Mouse (Mus musculus): ENCODE results near the gene Asb4.
"Not testable (repeated sequence)": the region's sequence is repeated elsewhere in the genome, so short reads cannot be mapped to it uniquely, and the experiment has no call there.

Gene Asb4

GRCm38 (mm10) chr6:5383336-5384177 lies at the start of gene Asb4:
Gene Asb4, plus strand, starts transcription at chr6:5383386.
- DNase-seq (ENCODE audit: low read depth, low spot score) = no peak

DNA sequence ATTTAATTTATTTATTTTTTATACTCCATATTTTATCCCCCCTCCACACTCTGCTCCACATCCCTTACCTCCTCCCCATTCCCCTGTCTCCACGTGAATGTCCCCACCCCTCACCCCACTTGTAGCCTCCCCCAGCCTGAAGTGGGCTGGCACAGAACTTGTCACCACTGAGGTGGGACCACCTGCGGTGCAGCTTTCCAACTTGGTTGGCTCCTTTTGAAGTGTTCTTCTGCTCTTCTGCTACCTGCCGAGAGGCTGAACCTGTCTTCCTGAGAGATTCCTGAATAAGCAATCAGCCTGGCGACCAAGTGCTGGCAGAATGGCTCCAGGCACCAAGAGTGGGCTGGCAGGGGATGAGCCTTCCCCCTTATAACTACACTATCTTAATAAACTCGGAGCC lies 49.2 kb upstream of the Asb4 start:
- no peak for DNase-seq (ENCODE audit: low read depth, low spot score)

DNA sequence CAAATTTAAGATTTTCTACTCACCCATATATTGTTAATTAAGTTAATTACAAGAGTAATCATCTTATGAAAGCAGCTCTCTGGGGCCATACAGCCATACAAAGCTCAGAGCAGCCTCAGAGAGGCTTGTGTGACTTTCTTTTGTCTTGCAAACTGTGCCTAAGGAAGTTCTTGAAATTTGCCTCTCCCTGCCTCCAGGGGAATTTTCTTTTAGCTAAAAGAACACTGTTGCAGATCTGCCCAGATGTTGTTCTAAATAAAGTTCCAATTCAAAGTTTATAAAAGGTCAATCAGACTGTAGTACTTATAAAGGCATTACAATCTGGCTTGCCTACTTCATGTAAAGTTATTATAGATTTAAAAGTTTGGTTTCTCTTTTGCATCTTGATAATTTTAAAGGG lies 47.2 kb upstream of the Asb4 start:
- DNase-seq (ENCODE audit: low read depth, low spot score) = peak; percentile 46

- not testable (repeated sequence) for DNase-seq (ENCODE audit: low read depth, low spot score)
Measured at GRCm38 (mm10) chr6:5338781-5339180, 44.4 kb upstream of the Asb4 start.

DNA sequence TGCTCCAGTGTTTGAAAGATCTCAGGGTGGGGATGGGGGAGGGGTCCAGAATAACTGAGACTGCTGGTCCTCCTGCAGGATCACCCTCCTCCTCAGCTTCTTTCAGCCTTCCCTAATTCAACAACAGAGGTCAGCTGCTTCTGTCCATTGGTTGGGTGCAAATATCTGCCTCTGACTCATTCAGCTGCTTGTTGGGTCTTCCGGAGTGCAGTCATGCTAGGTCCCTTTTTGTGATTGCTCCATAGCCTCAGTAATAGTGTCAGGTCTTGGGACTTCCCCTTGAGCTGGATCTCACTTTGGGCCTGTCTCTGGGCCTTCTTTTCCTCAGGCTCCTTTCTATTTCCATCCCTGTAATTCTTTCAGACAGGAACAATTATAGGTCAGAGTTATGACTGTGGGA lies 43.9 kb upstream of the Asb4 start:
- DNase-seq (ENCODE audit: low read depth, low spot score) = not testable (repeated sequence)

DNA sequence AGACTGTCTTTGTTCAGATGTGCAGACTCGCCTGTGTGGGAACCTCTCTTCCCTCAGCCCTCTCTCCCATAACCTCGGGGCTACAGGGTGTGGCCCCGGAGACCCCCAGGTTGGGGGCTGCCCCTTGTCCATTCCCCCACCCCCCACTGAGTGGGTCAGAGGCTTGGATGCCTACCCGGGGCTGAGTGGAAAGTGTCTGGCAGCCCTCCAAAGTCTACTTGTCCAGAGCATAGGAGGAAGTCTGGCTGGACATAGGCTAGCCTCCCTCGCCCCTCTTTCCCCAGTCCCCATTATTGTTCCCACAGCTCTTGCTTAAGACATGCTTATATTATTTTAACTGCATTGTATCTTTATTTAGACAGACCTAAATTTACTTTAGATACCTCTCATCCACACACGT lies 38.9 kb upstream of the Asb4 start:
- DNase-seq (ENCODE audit: low read depth, low spot score) = no peak

GRCm38 (mm10) chr6:5357873-5358272 lies 25.3 kb upstream of the Asb4 start:
- DNase-seq (ENCODE audit: low read depth, low spot score) = no peak

GRCm38 (mm10) chr6:5360402-5360801 lies 22.8 kb upstream of the Asb4 start:
- no peak for DNase-seq (ENCODE audit: low read depth, low spot score)

GRCm38 (mm10) chr6:5361987-5362386 lies 21.2 kb upstream of the Asb4 start:
- no peak for DNase-seq (ENCODE audit: low read depth, low spot score)

- no peak for DNase-seq (ENCODE audit: low read depth, low spot score)
Measured at GRCm38 (mm10) chr6:5365845-5366244, 17.3 kb upstream of the Asb4 start.

GRCm38 (mm10) chr6:5376884-5377283 lies 6.3 kb upstream of the Asb4 start:
- DNase-seq (ENCODE audit: low read depth, low spot score) = no peak

DNA sequence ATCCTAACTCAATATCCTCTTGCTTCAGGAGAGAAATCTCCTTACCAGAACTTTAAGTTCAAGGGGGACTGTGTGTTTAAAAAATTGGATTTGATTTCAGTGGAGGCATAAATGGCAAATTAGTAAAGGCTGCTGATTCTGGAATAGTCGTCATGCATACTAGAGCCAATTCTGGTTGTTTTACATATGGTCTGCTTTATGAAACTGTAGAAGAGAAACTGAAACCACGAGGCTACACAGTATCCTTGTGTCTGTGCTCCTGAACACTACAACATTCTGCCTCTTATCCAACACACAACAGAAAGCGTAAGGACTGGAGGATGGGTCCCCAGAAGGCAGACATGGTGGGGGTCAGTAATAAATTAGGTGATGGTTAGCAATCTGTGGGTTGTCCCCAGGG lies 4.1 kb upstream of the Asb4 start:
- DNase-seq (ENCODE audit: low read depth, low spot score) = peak; percentile 17

DNA sequence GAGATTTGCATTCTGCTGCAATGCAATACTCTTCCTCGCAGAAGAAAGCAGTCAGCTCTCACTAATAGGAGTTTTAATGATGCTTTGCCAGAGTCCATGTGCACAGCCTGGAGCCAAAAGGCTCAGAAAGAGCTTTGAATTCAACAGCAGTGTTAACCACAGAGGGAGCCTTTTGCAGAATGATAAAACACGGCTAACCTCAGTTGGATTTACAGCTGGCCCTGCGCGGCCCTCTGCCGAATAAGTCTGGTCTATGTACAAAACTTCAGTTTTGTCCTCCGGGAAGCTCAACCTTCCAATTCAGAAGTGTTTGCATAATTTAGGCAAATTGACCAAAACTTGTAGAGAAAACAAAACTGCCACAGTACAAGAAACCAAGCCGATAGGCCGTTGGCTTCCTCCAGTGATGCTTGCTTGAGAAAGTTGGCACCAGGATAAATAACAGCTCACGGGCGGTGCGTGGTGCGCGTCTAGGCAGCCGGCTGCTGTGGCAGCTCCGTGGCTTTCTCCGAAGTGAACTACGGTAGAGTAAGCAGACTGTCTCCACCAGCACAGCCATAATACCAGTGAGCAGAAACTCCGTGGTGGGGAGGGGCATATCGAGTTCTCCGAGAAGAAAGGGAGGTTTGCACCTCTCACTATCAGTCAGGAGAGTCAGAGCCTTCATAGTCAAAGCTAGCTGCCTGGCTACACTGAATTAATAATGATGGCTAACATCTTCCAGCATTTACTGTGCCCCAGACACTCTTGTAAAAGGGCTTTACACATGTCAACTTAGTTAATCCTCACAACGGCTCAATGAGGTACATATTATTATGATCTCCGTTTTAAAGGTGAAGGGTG lies 3.2 kb upstream of the Asb4 start:
- DNase-seq (ENCODE audit: low read depth, low spot score) = no peak

DNA sequence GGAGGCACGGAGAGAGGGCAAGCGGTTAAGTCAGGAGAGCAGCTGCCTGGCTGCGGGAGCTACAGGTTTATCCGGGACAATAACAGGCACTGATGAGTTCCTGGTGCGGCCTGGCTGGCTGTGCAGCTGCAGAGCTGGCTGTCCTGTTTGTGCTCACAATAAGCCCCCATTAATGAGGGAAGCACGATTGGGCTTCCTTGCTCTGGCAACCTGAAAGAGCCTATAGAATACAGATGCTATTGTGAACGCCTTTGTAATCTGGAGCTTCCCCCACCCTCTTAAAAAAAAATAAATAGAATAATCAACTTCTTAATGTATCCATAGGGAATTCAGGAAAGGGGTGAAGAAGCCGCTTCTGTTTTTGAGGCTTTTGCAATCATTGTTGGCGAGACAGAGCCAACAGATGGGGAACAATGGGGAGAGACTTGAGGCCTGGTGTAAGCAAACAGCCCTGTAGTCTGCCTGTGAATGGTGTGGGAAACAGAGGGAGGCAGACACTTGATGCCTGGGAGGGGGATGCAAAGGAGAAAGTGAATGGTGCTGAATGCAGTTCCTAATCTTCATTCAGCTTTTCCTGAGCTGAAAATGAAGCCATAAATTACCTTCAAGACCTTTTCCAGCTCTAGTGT lies 2.4 kb upstream of the Asb4 start:
- no peak for DNase-seq (ENCODE audit: low read depth, low spot score)

DNA sequence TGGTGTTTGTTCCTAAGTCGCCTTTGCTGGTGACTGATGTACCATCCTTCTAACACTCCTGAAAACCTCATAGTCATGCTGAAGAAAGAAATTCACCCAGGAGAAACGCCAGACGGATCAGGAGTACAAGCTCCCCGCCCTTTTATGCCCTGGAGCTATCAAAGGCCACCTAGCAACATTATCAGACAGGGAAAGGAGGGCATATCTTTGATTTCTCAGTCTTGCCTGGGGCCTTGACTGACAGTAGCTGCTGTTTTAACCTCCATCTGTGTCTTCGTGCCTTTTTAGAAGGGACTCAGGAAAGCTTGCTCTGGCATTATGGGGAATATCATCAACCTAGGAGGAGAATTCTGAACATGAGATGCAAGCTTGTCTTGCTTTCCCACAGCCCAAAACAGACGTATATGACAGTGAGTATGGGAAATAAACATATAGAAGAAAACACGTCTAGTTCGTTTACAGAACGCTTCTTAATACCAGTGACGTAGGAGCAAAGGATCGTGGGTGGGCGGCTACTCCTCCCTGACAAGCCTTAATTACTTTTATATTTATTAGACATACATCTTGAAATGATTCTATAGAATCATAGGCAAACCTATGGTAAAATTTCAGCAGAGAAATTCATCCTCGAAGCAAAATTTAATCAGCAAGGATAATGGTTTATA lies 1.1 kb upstream of the Asb4 start:
- no peak for DNase-seq (ENCODE audit: low read depth, low spot score)

DNA sequence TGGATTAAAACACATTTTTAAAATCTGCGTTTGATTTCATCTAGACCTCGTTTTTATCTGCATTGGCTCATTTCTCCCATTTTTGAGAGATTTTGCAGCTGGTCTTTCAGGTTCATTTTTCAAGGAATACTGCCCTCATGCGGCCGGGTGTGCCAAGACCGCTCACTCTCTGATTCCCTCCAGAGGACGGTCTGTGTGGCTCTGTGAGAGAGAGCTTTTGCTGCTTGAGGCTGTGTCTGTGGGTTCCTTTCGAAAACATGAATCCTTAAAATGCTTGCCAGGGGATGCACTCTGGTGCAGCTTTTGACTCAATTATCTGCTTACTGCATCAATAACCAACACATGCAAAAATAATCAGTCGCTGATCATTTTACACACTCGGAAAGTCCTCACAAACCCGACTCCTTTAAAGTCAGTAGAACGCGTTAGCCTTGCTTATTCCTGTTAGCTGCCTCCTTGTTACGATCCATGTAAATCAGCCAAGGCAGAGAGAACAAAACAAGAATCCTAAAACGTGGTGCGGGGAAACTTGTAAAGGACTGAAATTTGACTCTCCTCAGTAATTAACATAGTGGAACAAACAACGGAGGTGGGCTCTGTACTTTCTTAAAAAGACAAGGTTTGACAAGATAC lies 487 bp upstream of the Asb4 start:
- peak; percentile 62 for DNase-seq (ENCODE audit: low read depth, low spot score)

- peak; percentile 74 for DNase-seq (ENCODE audit: low read depth, low spot score)
Measured at GRCm38 (mm10) chr6:5384178-5384490, 948 bp downstream of the Asb4 start.

DNA sequence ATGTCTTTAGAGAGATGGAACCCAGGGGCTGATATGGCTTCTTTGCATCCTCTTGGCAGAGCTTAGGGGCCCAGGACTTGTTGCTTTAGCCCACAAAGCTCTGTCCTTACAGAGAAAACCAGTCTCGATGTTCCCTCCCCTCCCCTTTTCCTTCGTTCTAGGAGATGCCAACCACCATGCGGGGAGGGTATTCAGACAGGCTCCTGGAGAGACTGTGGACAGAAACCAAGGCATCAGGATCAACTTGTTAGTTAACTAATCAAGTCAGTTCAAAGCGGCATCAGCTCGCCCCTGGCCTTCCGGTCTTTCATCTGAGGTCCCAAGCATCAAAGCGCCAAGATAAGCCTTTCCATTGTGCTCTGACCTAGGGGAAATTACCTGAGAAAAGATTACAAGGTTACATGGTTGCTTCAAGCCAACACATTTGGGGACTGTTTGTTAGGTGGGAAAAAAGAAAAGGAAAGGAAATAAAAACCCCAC lies 2.0 kb downstream of the Asb4 start:
- DNase-seq (ENCODE audit: low read depth, low spot score) = no peak

DNA sequence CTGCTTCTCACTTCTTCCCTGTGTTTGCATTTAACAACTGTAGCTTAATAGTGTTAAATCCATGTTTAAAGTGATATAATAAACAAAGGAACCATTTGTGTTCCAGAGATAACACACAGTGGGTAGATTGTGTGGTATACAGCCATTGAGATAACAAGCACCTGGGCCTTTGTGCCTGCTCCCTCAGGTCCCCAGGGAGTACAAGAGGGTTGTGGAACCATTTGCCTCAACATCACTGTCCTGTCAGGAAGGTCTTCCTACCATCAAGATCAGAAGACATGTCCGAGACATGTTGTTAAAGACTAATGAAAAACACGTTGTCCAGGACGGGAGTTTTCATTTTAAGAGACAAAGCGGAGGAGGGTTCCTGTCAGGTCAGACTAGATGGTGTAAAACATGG lies 3.3 kb downstream of the Asb4 start:
- DNase-seq (ENCODE audit: low read depth, low spot score) = no peak

DNA sequence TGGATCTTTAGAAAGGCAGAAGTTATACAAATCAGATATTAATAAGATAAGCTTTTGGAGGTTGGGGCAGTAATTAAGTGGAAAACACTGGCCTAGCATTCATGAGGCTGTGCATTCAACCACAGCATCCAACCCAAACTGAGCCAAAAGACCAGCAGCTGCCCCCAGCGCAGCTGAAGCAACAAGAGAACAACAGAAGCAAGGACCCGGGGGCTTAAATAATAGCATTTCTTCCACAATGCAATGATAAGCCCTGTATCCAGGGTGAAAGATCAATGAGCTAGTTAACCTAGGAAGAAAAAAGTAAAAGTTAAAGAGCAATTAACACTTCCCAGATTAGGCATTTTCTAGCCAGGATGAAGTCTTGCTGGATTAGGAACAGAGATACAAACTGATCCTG lies 4.2 kb downstream of the Asb4 start:
- DNase-seq (ENCODE audit: low read depth, low spot score) = no peak

GRCm38 (mm10) chr6:5390298-5390697 lies 7.1 kb downstream of the Asb4 start:
- DNase-seq (ENCODE audit: low read depth, low spot score) = no peak

Measured in A20 (cell line).